Mouse (Mus musculus): Measurements from ENCODE around the gene Arpp21.

- no peak for TF ChIP-seq CTCF (IDR thresholded peaks at IDR 0.05; ENCODE audit: control insufficient read depth, insufficient read depth, low read length)
- no peak for TF ChIP-seq POLR2A (IDR thresholded peaks at IDR 0.05; ENCODE audit: borderline replicate concordance, control insufficient read depth, low read depth, low read length)
Measured at GRCm38 (mm10) chr9:112251857-112252256, 16.1 kb upstream of the Arpp21 start.
